Comparison of ENCODE assay signal across 26 mouse cellular contexts in the genomic region with DNA sequence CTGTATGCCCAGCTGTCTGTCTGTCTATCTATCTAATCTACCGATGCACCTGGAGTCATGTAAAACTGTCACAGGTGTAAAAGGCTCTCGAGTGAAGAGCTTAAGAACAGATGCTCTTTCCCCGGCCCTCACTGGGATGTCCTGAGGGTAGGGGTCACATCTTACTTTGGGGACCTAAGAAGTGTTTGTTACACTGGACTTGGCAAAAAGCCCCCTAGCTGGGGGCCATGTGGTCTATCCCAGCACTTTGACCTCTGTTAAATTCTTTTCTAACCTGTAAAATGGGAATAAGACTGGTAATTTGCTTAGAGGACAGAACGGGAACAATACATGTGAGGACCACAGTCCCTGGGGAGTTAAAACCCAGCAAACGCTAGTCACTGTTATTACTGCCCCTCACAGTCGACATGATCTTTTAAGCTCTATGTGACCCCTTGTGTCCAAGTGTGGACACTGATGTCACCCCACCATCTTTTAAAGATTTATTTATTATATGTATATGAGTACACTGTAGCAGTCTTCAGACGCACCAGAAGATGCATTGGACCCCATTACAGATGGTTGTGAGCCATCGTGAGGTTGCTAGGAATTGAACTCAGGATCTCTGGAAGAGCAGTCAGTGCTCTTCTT.
"Had no signal": no experiment of that assay in that cellular context is flagged by ENCODE, and none has a peak within 500 bp of the region (broad histone marks: within the 10 kb centered on the region; RNA-seq: fewer than 3 reads in every experiment).

No protein-coding gene starts in this region.

- ATAC-seq: forebrain, postnatal 0 days; hindbrain, postnatal 0 days; intestine, embryonic 16.5 days had no signal

- H3K36me3 ChIP-seq: heart, embryonic 13.5 days; heart, embryonic 15.5 days; hindbrain, embryonic 13.5 days; hindbrain, embryonic 15.5 days; kidney, embryonic 15.5 days; limb, embryonic 10.5 days; limb, embryonic 12.5 days; liver, embryonic 13.5 days had no signal

- H3K9me3 ChIP-seq: heart, embryonic 15.5 days; hindbrain, embryonic 13.5 days; hindbrain, embryonic 15.5 days; kidney, embryonic 15.5 days; limb, embryonic 10.5 days had no signal

- H3K27ac ChIP-seq: heart, embryonic 13.5 days; heart, embryonic 15.5 days; hindbrain, embryonic 13.5 days; hindbrain, embryonic 15.5 days; hindbrain, postnatal 0 days; kidney, embryonic 15.5 days; kidney, postnatal 0 days; layer of hippocampus, adult 2 months; left cerebral cortex, adult 2 months; limb, embryonic 10.5 days; limb, embryonic 12.5 days; liver, embryonic 13.5 days had no signal

- H3K4me1 ChIP-seq: heart, embryonic 13.5 days; heart, embryonic 15.5 days; hindbrain, embryonic 13.5 days; hindbrain, embryonic 15.5 days; kidney, embryonic 15.5 days; limb, embryonic 10.5 days; limb, embryonic 12.5 days had no signal

- DNase-seq: forebrain, postnatal 0 days; gastrocnemius, postnatal 36 days; heart, adult 18-20 months; heart, postnatal 14 days; heart, postnatal 36 days; kidney, adult 11 months; kidney, adult 2 months; kidney, adult 9 months; kidney, postnatal 14 days; kidney, postnatal 36 days; liver; liver, embryonic 13.5 days had no signal

- H3K27me3 ChIP-seq: heart, embryonic 13.5 days; heart, embryonic 15.5 days; hindbrain, embryonic 13.5 days; hindbrain, embryonic 15.5 days; kidney, embryonic 15.5 days; limb, embryonic 12.5 days; liver, embryonic 13.5 days had no signal

- H3K4me3 ChIP-seq: heart, embryonic 13.5 days; heart, embryonic 15.5 days; hindbrain, embryonic 13.5 days; hindbrain, embryonic 15.5 days; kidney, embryonic 15.5 days; layer of hippocampus, adult 2 months; left cerebral cortex, adult 2 months; limb, embryonic 10.5 days; limb, embryonic 12.5 days; liver, embryonic 13.5 days had no signal

- H3K9ac ChIP-seq: forebrain, postnatal 0 days; heart, embryonic 13.5 days; heart, embryonic 15.5 days; hindbrain, embryonic 13.5 days; hindbrain, embryonic 15.5 days; kidney, embryonic 15.5 days; limb, embryonic 12.5 days; liver, embryonic 13.5 days had no signal

- H3K4me2 ChIP-seq: heart, embryonic 11.5 days; heart, embryonic 13.5 days; heart, embryonic 15.5 days; hindbrain, embryonic 13.5 days; hindbrain, embryonic 15.5 days; kidney, embryonic 15.5 days; limb, embryonic 12.5 days; liver, embryonic 11.5 days; liver, embryonic 13.5 days had no signal
